Mouse (Mus musculus) heart, adult 2 months (tissue): ENCODE data around the gene Trappc3l. TPM values are rescaled to one million over a fixed set of nuclear protein-coding genes. Genes with fewer than 3 reads are reported as not detected.

ENCODE experiments used
- DNase-seq, 2 experiments: peaks; one replicate each; pipeline ENCODE4 v3.0.0; 2021
- H3K27ac ChIP-seq: fragments of 200-600 bp; 2 replicates; pipeline ENCODE4 v1.8.1; 2022
- H3K27me3 ChIP-seq: fragments of 200-500 bp; 2 replicates; pipeline ENCODE4 v1.6.1; 2012; ENCODE audit warnings: mild to moderate bottlenecking, low read length, inconsistent platforms, mixed read lengths; ENCODE audit not compliant: control insufficient read depth, insufficient read depth
- H3K36me3 ChIP-seq: fragments of 200-500 bp; 2 replicates; pipeline ENCODE4 v1.6.1; 2012; ENCODE audit warnings: low read length, inconsistent platforms; ENCODE audit not compliant: control insufficient read depth, insufficient read depth
- H3K4me1 ChIP-seq: fragments of 200-500 bp; 2 replicates; pipeline ENCODE4 v1.6.1; 2011; ENCODE audit warnings: low read length; ENCODE audit not compliant: control insufficient read depth, insufficient read depth
- H3K4me3 ChIP-seq: fragments of 200-600 bp; 2 replicates; pipeline ENCODE4 v1.8.1; 2022
- H3K79me2 ChIP-seq: fragments of 200-500 bp; replicated peaks from 2 replicates; pipeline ENCODE4 v1.6.1; 2012; ENCODE audit warnings: mild to moderate bottlenecking, inconsistent platforms, low read length, moderate library complexity, mixed read lengths; ENCODE audit not compliant: control insufficient read depth, insufficient read depth
- H3K9ac ChIP-seq: fragments of 200-500 bp; 2 replicates; pipeline ENCODE4 v1.6.1; 2012; ENCODE audit warnings: low read depth, mild to moderate bottlenecking, control low read depth, inconsistent platforms, low read length, mixed read lengths
- CTCF ChIP-seq: fragments of 200-600 bp; IDR thresholded peaks from 2 replicates; pipeline ENCODE4 v1.8.1; 2022; ENCODE audit warnings: antibody characterized with exemption, mild to moderate bottlenecking, moderate library complexity
- EP300 ChIP-seq: fragments of 200-500 bp; IDR thresholded peaks from 2 replicates; pipeline ENCODE4 v1.6.1; 2011; ENCODE audit warnings: low read depth, low read length, control low read depth; ENCODE audit not compliant: insufficient read depth
- POLR2A ChIP-seq: fragments of 200-500 bp; IDR thresholded peaks from 2 replicates; pipeline ENCODE4 v1.6.1; 2011; ENCODE audit warnings: mild to moderate bottlenecking, low read depth, low read length, control low read depth; ENCODE audit not compliant: insufficient read depth
- WGBS: fragments of 180-500 bp; shearing (Covaris S2); methylation state at CpG from one replicate; pipeline ENCODE4 v1.1.7; 2018; 5-methylcytosine and 5-hydroxymethylcytosine counted together
- intact Hi-C: fragments of 180-260 bp; cut with DNase I; formaldehyde crosslinking; loops from one replicate; pipeline ENCODE4 v1.15.1; 2025
- polyA plus RNA-seq: library from polyadenylated mRNA; depleted of rRNA; stranded (reverse); fragments of >200 nt; gene quantifications from 2 replicates; pipeline ENCODE4 v1.2.3, GENCODE M21; 2012
- total RNA-seq, 2 experiments: library from RNA; stranded (reverse); gene quantifications; 2 replicates each; pipeline ENCODE4 v1.2.3; 2021

Gene Trappc3l
- total and polyA plus RNA-seq, 3 experiments, result not detected

- intact Hi-C loops, result no loop called here
- 70% methylated on average over 2 of the region's 2 CpGs for WGBS
- no peaks in the 10 kb centered on the region for H3K4me1 ChIP-seq
Observed at GRCm38 (mm10) chr10:34118421-34118820, 81.0 kb downstream of the Trappc3l start.

DNA sequence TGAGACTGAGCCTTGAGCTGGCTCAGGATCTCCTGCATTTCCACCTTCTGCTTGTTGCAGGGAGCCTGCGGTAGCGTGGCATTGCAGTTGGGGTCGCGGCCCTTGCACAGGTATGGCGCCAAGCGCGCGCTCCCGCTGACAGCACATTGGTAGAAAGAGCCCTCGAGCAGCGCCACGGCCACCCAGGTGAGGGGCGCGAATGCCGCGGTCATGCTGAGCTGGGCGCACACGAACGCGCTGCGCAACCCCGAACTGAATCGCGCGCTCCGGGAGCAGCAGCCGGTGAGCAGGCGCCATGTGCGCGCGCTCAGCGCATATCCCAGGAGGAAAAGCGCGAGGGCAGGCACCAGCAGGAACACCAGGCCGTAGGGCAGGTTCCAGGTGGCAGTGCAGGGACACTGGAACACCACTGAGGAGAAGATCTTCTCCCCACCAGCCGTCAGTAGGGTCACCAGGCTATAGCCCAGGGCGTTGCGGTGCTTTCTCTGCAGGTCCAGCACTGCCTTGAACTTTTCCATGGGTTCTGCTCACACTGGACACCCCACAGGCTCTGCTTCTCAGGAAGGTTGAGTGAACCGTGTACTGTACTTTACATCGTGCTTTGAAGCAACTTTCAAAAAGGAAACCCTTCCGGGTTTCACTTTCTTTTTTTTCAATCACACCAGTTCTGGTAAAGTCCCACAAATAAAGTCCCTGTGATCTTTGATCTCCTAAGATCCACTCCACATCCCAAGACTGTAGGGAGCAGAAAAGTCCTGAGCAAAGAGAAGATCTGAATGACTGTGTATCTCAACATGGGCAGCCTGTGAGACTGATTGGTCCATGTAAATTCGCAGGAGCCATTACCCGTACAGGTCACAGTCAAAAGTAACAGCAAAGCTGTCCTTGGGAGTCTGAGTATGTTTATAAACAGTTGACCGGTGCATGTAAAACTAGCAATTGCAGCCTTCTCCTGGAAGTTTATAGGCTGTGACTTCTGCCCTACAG is 90.3 kb downstream of the Trappc3l start, which contains the start of gene Calhm6:
Gene Calhm6, minus strand, starts transcription at position 593 of the 987 bp plus-strand sequence.
- Histone ChIP-seq H3K79me2 (no peaks in the 10 kb centered on the region), H3K36me3 (no peaks in the 10 kb centered on the region), H3K9ac (peak within 1 kb of the TSS; percentile 67), H3K4me3 (peak within 1 kb of the TSS; percentile 52), H3K27ac (peak within 1 kb of the TSS; percentile 54), H3K27me3 (no peaks in the 10 kb centered on the region), H3K4me1 (0 out of 2 replicates have a peak, but pooled peaks cover 1% of the 10 kb centered on the region)
- peak; percentile 50 to 60 for DNase-seq
- TF ChIP-seq POLR2A (no peak), CTCF (no peak), EP300 (no peak)
- intact Hi-C loops, result no loop called here
- 12% methylated on average over 44 of the region's 44 CpGs for WGBS

More at GRCm38 (mm10) chr10:34118421-34118820, 81.0 kb downstream of the Trappc3l start:
- no peak overlapping the region for H3K27ac ChIP-seq
- DNase-seq, result no peak
- H3K27me3 ChIP-seq, result no peaks in the 10 kb centered on the region
- H3K9ac ChIP-seq, result no peak overlapping the region
- TF ChIP-seq EP300, result no peak
- no peak for TF ChIP-seq POLR2A
- TF ChIP-seq CTCF, result no peak
- no peaks in the 10 kb centered on the region for H3K36me3 ChIP-seq
- H3K79me2 ChIP-seq, result no peaks in the 10 kb centered on the region
- no peak overlapping the region for H3K4me3 ChIP-seq

GRCm38 (mm10) chr10:34128391-34128790 is 91.0 kb downstream of the Trappc3l start:
- intact Hi-C loops, result no loop called here
- WGBS, result 53% methylated on average over 6 of the region's 6 CpGs
- Histone ChIP-seq H3K36me3 (no peaks in the 10 kb centered on the region), H3K4me1 (0 out of 2 replicates have a peak, but pooled peaks cover 1% of the 10 kb centered on the region), H3K27ac (peak overlapping the region; percentile 54), H3K4me3 (no peak overlapping the region), H3K9ac (no peak overlapping the region), H3K27me3 (no peaks in the 10 kb centered on the region), H3K79me2 (no peaks in the 10 kb centered on the region)
- TF ChIP-seq EP300, result no peak
- no peak for TF ChIP-seq POLR2A
- no peak for TF ChIP-seq CTCF
- peak; percentile 41 to 49 for DNase-seq

- no peak for DNase-seq
- Histone ChIP-seq H3K36me3 (no peaks in the 10 kb centered on the region), H3K79me2 (no peaks in the 10 kb centered on the region), H3K27me3 (no peaks in the 10 kb centered on the region), H3K4me3 (no peak overlapping the region), H3K4me1 (0 out of 2 replicates have a peak, but pooled peaks cover 1% of the 10 kb centered on the region), H3K27ac (no peak overlapping the region), H3K9ac (no peak overlapping the region)
- intact Hi-C loops, result no loop called here
- TF ChIP-seq POLR2A (no peak), CTCF (no peak), EP300 (no peak)
- WGBS, result 67% methylated on average over 2 of the region's 2 CpGs
Observed at GRCm38 (mm10) chr10:34131356-34131755, 94.0 kb downstream of the Trappc3l start.

DNA sequence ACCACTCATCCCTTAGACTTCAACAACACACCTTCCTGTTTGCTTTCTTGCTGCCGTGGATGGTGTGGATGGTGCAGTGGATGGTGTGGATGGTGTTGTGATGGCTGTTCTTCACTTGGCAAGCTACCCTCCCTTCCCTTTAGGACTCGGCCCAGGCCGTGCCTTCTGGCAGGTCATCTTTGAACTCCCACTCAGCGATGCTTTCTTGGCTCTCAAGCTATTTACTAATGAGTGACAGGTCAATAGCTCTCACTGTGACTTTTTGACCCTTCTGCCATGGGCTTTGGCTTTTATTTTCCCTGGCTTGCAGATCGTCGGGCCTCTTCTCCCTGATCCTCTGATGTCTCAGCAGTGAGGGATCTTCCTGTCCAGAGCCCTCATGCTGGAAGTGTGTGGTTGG is 99.0 kb downstream of the Trappc3l start:
- Histone ChIP-seq H3K4me3 (no peak overlapping the region), H3K27ac (no peak overlapping the region), H3K79me2 (no peaks in the 10 kb centered on the region), H3K27me3 (no peaks in the 10 kb centered on the region), H3K9ac (no peak overlapping the region), H3K4me1 (no peaks in the 10 kb centered on the region), H3K36me3 (no peaks in the 10 kb centered on the region)
- DNase-seq, result no peak
- 57% methylated on average over 6 of the region's 6 CpGs for WGBS
- TF ChIP-seq POLR2A (no peak), CTCF (no peak), EP300 (no peak)
- intact Hi-C loops, result no loop called here

DNA sequence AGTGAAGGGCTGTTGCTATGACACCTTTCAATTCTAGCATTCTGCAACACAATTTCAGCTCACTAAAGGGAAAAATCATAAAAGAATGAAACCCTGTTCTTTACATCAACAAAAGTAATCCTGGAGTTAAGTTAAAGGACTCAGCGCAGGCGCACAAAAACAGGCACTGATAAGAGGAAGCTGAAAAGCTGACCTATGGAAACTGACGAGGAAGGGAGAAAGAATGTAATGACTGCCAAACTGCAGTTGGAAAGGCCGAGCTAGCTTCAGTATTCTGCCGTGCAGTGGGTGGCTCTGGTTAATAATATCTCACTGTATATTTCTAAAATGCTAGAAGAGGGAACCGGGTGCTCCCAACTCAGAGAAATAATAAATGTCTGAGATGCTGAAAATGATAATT is 100.6 kb downstream of the Trappc3l start:
- no peak overlapping the region for H3K27ac ChIP-seq
- TF ChIP-seq CTCF (no peak), POLR2A (no peak), EP300 (no peak)
- H3K36me3 ChIP-seq, result no peaks in the 10 kb centered on the region
- intact Hi-C loops, result no loop called here
- no peaks in the 10 kb centered on the region for H3K79me2 ChIP-seq
- no peak overlapping the region for H3K9ac ChIP-seq
- no peak for DNase-seq
- H3K27me3 ChIP-seq, result no peaks in the 10 kb centered on the region
- no peaks in the 10 kb centered on the region for H3K4me1 ChIP-seq
- WGBS, result 24% methylated on average over 6 of the region's 6 CpGs
- no peak overlapping the region for H3K4me3 ChIP-seq
